Mouse (Mus musculus) inflammation-experienced regulatory T-cells (primary cell): ENCODE measurements around the gene AW549877. TPM values are rescaled to one million over a fixed set of nuclear protein-coding genes. Genes with fewer than 3 reads are reported as not detected.

Experiments used
- polyA plus RNA-seq, 2 experiments: library from polyadenylated mRNA; unstranded; fragments of 100-300 nt; shearing (Covaris generic); gene quantifications; one replicate each; pipeline ENCODE4 v1.2.1; 2017

The AW549877 gene
- polyA plus RNA-seq = 10 to 100 TPM; 36.5 to 43.5 TPM

GRCm38 (mm10) chr15:3995448-3996266, at the start of gene AW549877:
TSS of gene AW549877 (minus strand) at chr15:3995744.

DNA sequence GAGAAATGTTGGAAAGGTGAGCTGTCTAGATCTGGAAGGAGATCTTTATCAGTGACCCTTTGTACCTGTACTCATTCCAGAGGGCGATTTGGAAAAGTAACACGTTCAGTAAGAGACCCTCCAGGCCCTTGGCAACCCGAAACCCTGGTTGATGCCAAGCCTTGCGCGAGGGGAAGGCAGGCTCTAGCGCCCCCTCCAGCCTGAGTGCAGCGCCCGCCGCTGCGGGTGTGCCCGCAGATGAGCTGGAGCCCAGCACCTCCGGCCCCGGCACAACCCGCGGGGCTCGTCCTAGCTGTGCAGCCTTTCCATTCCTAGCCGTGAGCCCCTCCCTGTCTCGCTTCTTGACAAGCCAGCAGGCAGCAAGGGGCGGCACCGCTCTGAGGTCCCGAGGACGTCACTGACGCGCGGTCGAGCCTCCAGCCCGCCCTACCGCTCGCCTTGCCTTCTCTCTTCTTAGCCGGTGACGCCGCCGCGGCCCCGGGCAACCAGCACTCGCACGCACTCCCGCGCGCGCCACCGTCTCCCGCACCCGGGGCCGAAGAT, 30.8 kb upstream of the AW549877 start, which contains the start of gene Oxct1:
Gene Oxct1, plus strand, starts transcription at position 153 of the 543 bp plus-strand sequence.

GRCm38 (mm10) chr15:3979061-3979848, 16.3 kb downstream of the AW549877 start, which contains the start of gene Fbxo4:
TSS of gene Fbxo4 (minus strand) at chr15:3979573.

Other genes with a start within 250 kb of the AW549877 start
- 10 to 100 TPM; 21.6 to 24.8 TPM for gene Fbxo4, start 16.2 kb downstream of the AW549877 start, polyA plus RNA-seq
- 10 to 100 TPM; 72.3 to 91.1 TPM for gene Oxct1, start 30.6 kb upstream of the AW549877 start, polyA plus RNA-seq